Mouse (Mus musculus) layer of hippocampus, adult 9-11 months (tissue): ENCODE results near the gene Rasa2.
"Not testable (repeated sequence)": the region's sequence is repeated elsewhere in the genome, so short reads cannot be mapped to it uniquely, and the experiment has no call there.

Experiments
- DNase-seq: peaks from one replicate; pipeline ENCODE4 v3.0.0; 2022

The Rasa2 gene

DNA sequence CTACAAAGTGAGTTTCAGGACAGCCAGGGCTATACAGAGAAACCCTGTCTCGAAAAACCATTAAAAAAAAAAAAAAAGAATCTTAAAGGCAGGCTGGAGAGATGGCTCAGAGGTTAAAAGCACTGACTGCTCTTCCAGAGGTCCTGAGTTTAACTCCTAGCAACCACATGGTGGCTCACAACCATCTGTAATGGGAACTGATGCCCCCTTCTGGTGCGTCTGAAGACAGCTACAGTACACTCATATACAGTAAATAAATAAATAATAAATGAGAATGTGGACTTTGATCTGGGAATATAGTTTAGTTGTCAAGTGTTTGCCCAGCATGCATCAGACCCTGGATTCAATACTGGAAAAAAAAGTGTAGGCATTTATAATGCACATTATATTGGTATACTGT, 109.8 kb downstream of the Rasa2 start:
- not testable (repeated sequence) for DNase-seq

DNA sequence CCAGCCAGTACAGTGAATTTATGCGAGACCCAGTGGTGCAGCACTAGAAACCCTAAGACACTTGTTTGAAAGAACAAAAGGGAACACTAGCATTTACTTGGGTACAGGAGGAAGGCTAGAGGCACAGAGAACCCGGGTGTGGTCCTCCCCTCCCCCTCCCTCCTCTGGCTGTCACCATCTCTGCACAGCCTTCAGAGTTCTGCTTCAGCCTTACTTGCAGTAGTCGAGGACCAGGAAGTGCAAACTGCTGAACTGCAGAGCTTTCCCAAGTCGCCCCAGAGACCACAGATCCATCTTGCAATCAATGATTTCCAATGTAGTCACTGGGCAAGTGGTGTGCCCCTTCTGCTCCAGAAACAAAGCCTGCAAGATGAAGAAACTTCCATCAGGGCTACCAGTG, 114.0 kb downstream of the Rasa2 start:
- DNase-seq = no peak

- DNase-seq = no peak
These were observed 114.6 kb downstream of the Rasa2 start for GRCm38 (mm10) chr9:96516806-96517205.

- DNase-seq = peak; percentile 26
These were observed 115.7 kb downstream of the Rasa2 start for GRCm38 (mm10) chr9:96515737-96516136.

- no peak for DNase-seq
These were observed 117.1 kb downstream of the Rasa2 start for GRCm38 (mm10) chr9:96514278-96514677.

DNA sequence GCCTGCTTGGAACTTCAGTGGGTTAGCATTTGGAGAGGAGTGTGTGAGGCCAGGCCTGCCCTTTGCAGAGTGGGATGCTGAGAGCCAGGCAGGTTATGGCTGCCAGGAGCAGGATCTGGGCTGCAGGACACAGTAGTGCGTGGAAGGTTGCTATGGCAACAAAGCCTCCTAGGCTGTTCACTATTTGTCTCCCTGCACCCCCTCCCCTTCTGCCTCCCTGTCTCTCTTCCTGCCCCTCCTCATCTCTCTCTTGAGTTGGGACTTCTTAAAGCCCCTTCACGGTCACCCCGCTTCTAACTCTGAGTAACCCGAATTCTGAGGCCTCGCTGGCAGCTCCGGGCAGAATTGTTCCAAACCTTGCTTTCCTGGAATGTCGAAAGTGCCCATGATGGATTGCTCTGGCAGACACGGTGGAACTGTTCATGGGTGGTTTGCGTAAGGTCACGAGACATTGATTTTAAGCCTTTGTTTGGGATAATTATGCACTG, 125.4 kb downstream of the Rasa2 start:
- DNase-seq = peak; percentile 56

DNA sequence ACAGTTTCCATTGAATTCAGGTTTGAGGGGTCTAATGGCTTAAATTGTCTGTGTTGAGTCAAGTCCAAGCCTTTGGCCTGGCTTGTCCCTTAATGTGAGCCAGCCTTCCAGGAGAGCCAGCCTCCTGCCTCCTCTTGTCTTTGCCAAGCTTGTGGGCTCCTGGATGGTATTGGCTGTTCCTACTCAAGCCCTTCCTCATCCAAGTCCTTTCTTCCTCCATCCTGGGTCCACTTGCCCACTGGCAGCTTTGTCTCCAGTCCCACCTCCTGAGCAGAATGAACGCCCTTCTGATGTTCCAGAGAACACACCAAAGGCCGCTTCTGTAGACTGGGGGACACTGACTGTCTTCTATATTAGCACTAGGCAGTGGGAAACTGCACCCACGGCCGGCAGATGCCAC, 126.3 kb downstream of the Rasa2 start:
- no peak for DNase-seq

DNA sequence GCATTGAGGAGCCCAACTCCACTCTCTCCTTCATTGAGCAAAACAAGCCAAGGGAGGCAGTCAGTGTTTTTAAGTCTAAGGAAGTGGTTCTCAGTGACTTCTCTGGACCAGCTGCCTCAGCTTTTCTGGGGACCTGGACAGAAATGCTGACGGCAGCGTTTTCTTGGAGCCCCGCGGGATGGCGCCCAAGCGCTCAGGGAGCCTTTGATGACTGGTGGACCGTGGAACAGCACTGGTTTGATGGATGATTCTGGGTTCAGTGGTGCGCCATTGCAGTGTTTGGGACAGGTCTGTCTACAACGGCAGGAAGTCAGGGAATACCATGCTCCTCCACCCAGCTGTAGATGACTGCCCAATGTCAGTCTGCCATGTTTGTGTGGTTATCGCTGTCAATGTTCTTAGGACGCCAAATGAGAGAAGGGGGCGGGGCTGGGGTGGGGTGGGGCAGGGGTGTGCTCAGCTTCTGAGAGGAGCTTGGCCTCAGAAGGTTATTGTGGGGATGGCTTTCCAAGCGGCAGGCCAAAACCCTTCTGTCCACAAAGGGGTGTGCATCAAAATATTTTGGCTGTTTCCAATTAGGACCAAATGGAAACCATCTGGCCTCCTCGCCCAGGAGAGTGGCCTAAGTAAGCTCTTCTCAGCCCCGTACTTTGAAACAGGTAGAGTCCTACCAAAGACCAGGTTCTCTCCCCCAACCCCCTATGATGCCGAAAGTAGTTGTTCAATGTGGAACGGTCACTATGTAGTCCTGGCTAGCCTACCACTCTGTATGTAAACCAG, 127.1 kb downstream of the Rasa2 start:
- DNase-seq = no peak

- DNase-seq = no peak
These were observed 128.4 kb downstream of the Rasa2 start for GRCm38 (mm10) chr9:96502856-96503610.

- DNase-seq = no peak
These were observed 130.2 kb downstream of the Rasa2 start for GRCm38 (mm10) chr9:96501217-96501616.

GRCm38 (mm10) chr9:96493212-96493611, 138.2 kb downstream of the Rasa2 start:
- no peak for DNase-seq

DNA sequence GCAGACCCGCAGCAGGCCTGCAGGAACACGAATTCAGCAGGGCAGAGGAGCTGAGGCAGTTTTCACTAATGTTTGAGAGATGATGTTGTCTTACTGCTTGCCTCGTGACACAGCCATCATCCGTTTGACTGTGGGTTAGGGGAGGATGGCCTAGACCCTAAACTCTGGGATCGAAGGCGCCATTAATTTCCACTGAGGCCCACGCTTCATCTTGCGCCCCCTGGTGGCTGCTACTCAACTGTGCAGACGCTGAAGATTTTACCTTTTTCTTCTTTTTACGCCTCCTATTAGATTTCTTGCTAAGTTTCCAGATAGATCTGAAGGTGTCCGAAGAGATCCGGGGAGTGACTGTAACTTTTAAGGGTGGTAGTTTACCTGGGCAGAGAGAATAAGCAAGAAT, 139.6 kb downstream of the Rasa2 start:
- no peak for DNase-seq
